Mouse (Mus musculus) kidney, adult 2 months (tissue): ENCODE data around the gene Fcgr3. TPM values are rescaled to one million over a fixed set of nuclear protein-coding genes. Genes with fewer than 3 reads are reported as not detected.
"Not testable (repeated sequence)": the region's sequence is repeated elsewhere in the genome, so short reads cannot be mapped to it uniquely, and the experiment has no call there.

ENCODE experiments used
- DNase-seq: peaks from one replicate; pipeline ENCODE4 v3.0.0; 2021
- H3K27ac ChIP-seq: fragments of 200-500 bp; 2 replicates; pipeline ENCODE4 v1.5.1; 2012; ENCODE audit warnings: low read depth, low read length, control low read depth, inconsistent platforms; ENCODE audit not compliant: insufficient read depth
- H3K27me3 ChIP-seq: fragments of 200-500 bp; replicated peaks from 2 replicates; pipeline ENCODE4 v1.6.1; 2012; ENCODE audit warnings: mild to moderate bottlenecking, moderate library complexity, low read length, inconsistent platforms; ENCODE audit not compliant: control insufficient read depth, insufficient read depth
- H3K36me3 ChIP-seq: fragments of 200-500 bp; 2 replicates; pipeline ENCODE4 v1.6.1; 2012; ENCODE audit warnings: mild to moderate bottlenecking, moderate library complexity, low read length, inconsistent platforms; ENCODE audit not compliant: control insufficient read depth, insufficient read depth
- H3K4me1 ChIP-seq: fragments of 200-500 bp; 2 replicates; pipeline ENCODE4 v1.6.1; 2011; ENCODE audit warnings: low read length; ENCODE audit not compliant: control insufficient read depth, insufficient read depth
- H3K4me3 ChIP-seq: fragments of 200-500 bp; 2 replicates; pipeline ENCODE4 v1.5.1; 2011; ENCODE audit warnings: mild to moderate bottlenecking, low read depth, low read length, control low read depth; ENCODE audit not compliant: insufficient read depth
- CTCF ChIP-seq: fragments of 200-500 bp; conservative IDR thresholded peaks from 2 replicates; pipeline ENCODE4 v1.5.1; 2011; ENCODE audit warnings: low read depth, mild to moderate bottlenecking, control low read depth, low read length, moderate library complexity, mixed read lengths; ENCODE audit not compliant: insufficient read depth, insufficient read length
- POLR2A ChIP-seq: fragments of 200-500 bp; IDR thresholded peaks from one replicate; pipeline ENCODE4 v1.6.1; 2011; ENCODE audit warnings: low read depth, low read length, control low read depth
- WGBS: fragments of 180-500 bp; shearing (Covaris S2); methylation state at CpG from one replicate; pipeline ENCODE4 v1.1.7; 2018; 5-methylcytosine and 5-hydroxymethylcytosine counted together
- polyA plus RNA-seq: library from polyadenylated mRNA; depleted of rRNA; stranded (reverse); fragments of >200 nt; gene quantifications from 2 replicates; pipeline ENCODE4 v1.2.3, GENCODE M21; 2012

The Fcgr3 gene
- polyA plus RNA-seq, 1 experiment = 6.4 TPM

GRCm38 (mm10) chr1:171085718-171086117, 21.0 kb upstream of the Fcgr3 start:
- Histone ChIP-seq H3K36me3 (no peaks in the 10 kb centered on the region), H3K4me1 (no peaks in the 10 kb centered on the region), H3K27ac (no peak overlapping the region), H3K27me3 (peaks cover 1% of the 10 kb centered on the region; the same call in 1 of the 2 replicates), H3K4me3 (no peak overlapping the region)
- no peak for DNase-seq
- TF ChIP-seq CTCF = no peak
- no peak for TF ChIP-seq POLR2A
- WGBS = 3% methylated on average over 26 of the region's 26 CpGs

- H3K4me1 ChIP-seq, H3K36me3 ChIP-seq, H3K27ac ChIP-seq, H3K4me3 ChIP-seq, DNase-seq, H3K27me3 ChIP-seq: not testable (repeated sequence)
- 41% methylated on average over 12 of the region's 17 CpGs for WGBS
Measured at GRCm38 (mm10) chr1:171081512-171082231, 16.9 kb upstream of the Fcgr3 start.

GRCm38 (mm10) chr1:171079825-171080224, 15.1 kb upstream of the Fcgr3 start:
- not testable (repeated sequence) for H3K4me1 ChIP-seq, DNase-seq, H3K27me3 ChIP-seq, H3K4me3 ChIP-seq, H3K36me3 ChIP-seq, H3K27ac ChIP-seq
- no CpG with 5 or more reads among the region's 43 CpGs for WGBS

GRCm38 (mm10) chr1:171079345-171079744, 14.6 kb upstream of the Fcgr3 start:
- H3K4me3 ChIP-seq, DNase-seq, H3K27ac ChIP-seq, H3K36me3 ChIP-seq, H3K4me1 ChIP-seq, H3K27me3 ChIP-seq: not testable (repeated sequence)
- WGBS = 0% methylated on average over 1 of the region's 35 CpGs

- H3K4me3 ChIP-seq = not testable (repeated sequence)
Measured at GRCm38 (mm10) chr1:171078419-171078818, 13.7 kb upstream of the Fcgr3 start.

GRCm38 (mm10) chr1:171077955-171078354, 13.2 kb upstream of the Fcgr3 start:
- not testable (repeated sequence) for H3K27me3 ChIP-seq, H3K4me3 ChIP-seq, H3K36me3 ChIP-seq, H3K4me1 ChIP-seq, H3K27ac ChIP-seq
- WGBS = 1% methylated on average over 21 of the region's 27 CpGs
- peak; percentile 74 for DNase-seq

More at GRCm38 (mm10) chr1:171078419-171078818, 13.7 kb upstream of the Fcgr3 start:
- not testable (repeated sequence) for H3K27me3 ChIP-seq, H3K36me3 ChIP-seq, H3K4me1 ChIP-seq, H3K27ac ChIP-seq, DNase-seq
- 17% methylated on average over 12 of the region's 12 CpGs for WGBS

GRCm38 (mm10) chr1:171077192-171077591, 12.5 kb upstream of the Fcgr3 start:
- H3K36me3 ChIP-seq, H3K4me3 ChIP-seq, H3K27ac ChIP-seq, H3K4me1 ChIP-seq, DNase-seq, H3K27me3 ChIP-seq: not testable (repeated sequence)
- WGBS = 34% methylated on average over 5 of the region's 5 CpGs

GRCm38 (mm10) chr1:171076176-171076575, 11.4 kb upstream of the Fcgr3 start:
- not testable (repeated sequence) for H3K27ac ChIP-seq, H3K4me3 ChIP-seq, H3K36me3 ChIP-seq, H3K4me1 ChIP-seq, DNase-seq, H3K27me3 ChIP-seq
- WGBS = 76% methylated on average over 5 of the region's 5 CpGs

- not testable (repeated sequence) for H3K36me3 ChIP-seq, H3K27ac ChIP-seq, H3K27me3 ChIP-seq, H3K4me3 ChIP-seq, H3K4me1 ChIP-seq
- DNase-seq = peak; percentile 36
- 17% methylated on average over 7 of the region's 10 CpGs for WGBS
Measured at GRCm38 (mm10) chr1:171074283-171074682, 9.5 kb upstream of the Fcgr3 start.

- not testable (repeated sequence) for H3K27me3 ChIP-seq, H3K36me3 ChIP-seq, DNase-seq, H3K4me1 ChIP-seq, H3K4me3 ChIP-seq, H3K27ac ChIP-seq
- WGBS = no CpG with 5 or more reads among the region's 45 CpGs
Measured at GRCm38 (mm10) chr1:171072217-171072616, 7.5 kb upstream of the Fcgr3 start.

GRCm38 (mm10) chr1:171071726-171072125, 7.0 kb upstream of the Fcgr3 start:
- not testable (repeated sequence) for H3K4me3 ChIP-seq
- no CpG with 5 or more reads among the region's 35 CpGs for WGBS

More at GRCm38 (mm10) chr1:171071726-171072125, 7.0 kb upstream of the Fcgr3 start:
- not testable (repeated sequence) for H3K36me3 ChIP-seq, H3K27me3 ChIP-seq, H3K27ac ChIP-seq, H3K4me1 ChIP-seq, DNase-seq
